Mouse (Mus musculus) left cerebral cortex, postnatal 10 days (tissue): ENCODE results near the gene Sept4. TPM values are rescaled to one million over a fixed set of nuclear protein-coding genes. Genes with fewer than 3 reads are reported as not detected.

ENCODE experiments used
- DNase-seq, 2 experiments: peaks; one replicate each; pipeline ENCODE4 v3.0.0; 2021 to 2022; ENCODE audit warnings: low spot score in 2 of 2, mixed read lengths in 1 of 2; ENCODE audit errors: extremely low spot score in 1 of 2
- intact Hi-C: fragments of 180-260 bp; cut with DNase I; formaldehyde crosslinking; loops from one replicate; pipeline ENCODE4 v1.15.1; 2025
- total RNA-seq, 2 experiments: library from RNA; stranded (reverse); gene quantifications; 2 replicates each; pipeline ENCODE4 v1.2.3; 2021

The Sept4 gene
- 10 to 100 TPM; 55.2 to 58.6 TPM for total RNA-seq

- DNase-seq: no peak
- intact Hi-C loops: no loop called here
Measured at GRCm38 (mm10) chr11:87568255-87568953, at the start of gene Sept4. Gene Sept4 (plus strand): TSS chr11:87568903.

DNA sequence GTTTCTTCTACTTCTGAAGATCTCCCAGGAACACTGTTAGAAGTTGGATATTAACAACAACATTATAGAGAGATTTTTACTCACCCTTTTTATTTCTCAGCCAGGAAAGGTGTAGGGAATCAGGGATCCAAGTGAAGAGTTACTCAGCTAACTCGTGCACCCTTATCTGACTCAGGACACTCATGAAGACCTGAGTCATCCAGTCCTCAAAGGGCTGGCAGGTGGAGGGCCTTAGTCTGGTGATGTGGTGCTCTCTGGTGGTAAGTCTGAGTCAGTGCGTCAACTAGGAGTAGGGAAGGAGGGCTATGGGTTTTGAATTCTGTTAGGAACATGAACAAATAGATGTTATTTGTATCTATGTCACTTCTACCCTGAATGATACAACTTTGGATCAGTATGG, 49.4 kb upstream of the Sept4 start:
- intact Hi-C loops: loop anchor here (10.0 kb wide), 1 partner anchor 304 kb away; no protein-coding TSS in a partner anchor
- peak; percentile 3 to 19 for DNase-seq

DNA sequence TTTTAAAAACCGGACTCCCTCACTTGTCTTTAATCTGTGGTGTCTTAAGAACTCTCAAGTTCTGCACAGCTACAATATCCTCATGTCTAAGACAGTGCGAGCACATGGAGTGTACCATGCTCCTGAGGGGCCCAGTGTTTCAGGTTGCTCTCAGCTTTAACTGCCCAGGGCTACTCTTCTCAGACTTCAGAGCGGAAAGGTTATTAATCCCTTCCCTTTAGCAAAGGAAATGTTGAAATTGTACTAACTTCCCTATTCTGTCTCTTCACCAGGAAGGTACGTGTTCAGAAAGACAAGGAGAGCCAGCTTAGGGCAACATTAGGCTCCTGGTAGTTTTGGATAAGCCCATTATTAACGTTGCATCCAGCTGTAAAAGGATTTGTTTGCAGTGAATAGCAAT, 45.2 kb upstream of the Sept4 start:
- no peak for DNase-seq
- intact Hi-C loops: no loop called here

GRCm38 (mm10) chr11:87523967-87524366, 44.7 kb upstream of the Sept4 start:
- no peak for DNase-seq
- intact Hi-C loops: no loop called here

GRCm38 (mm10) chr11:87524780-87525179, 43.9 kb upstream of the Sept4 start:
- intact Hi-C loops: no loop called here

DNA sequence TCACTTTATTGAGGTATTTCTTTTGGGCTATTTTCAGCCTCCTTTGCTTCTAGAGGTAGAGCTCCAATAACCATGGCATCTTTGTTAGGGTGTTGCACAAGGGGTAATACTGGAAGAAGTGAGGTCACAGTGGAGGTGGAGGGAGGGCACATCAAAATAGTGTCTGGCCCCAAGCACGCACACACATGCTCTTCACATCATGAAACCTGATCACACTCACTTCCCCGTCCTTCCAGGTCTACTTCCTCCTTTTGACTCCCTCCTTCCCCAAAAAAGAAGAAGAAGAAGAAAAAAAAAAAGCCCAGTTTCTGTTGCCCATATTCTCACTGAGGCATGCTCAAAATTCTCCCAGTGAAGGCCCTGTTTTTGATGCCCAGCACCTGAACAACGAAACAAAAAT, 41.3 kb upstream of the Sept4 start:
- no peak for DNase-seq
- intact Hi-C loops: no loop called here

More at GRCm38 (mm10) chr11:87524780-87525179, 43.9 kb upstream of the Sept4 start:
- DNase-seq: no peak

DNA sequence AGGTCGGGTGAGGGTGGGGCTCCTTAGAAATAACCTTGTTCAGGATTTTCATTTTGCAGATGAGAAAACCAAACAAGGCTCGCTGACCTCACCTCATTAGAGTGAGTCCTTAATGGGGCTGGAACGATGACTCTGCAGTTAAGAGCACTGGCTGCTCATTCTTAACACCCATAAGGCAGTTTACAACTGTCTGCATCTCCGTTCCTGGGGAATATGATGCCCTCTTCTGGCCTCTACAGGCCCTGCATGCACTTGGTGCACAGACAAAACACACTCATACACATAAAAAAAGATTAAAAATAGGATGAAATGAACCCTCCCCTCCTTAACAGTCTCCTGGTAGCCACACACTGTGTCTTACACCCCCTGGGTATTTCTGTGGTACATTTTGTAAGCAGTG, 40.7 kb upstream of the Sept4 start:
- intact Hi-C loops: no loop called here
- DNase-seq: no peak

- intact Hi-C loops: no loop called here
- DNase-seq: no peak
Measured at GRCm38 (mm10) chr11:87531695-87532094, 37.0 kb upstream of the Sept4 start.

DNA sequence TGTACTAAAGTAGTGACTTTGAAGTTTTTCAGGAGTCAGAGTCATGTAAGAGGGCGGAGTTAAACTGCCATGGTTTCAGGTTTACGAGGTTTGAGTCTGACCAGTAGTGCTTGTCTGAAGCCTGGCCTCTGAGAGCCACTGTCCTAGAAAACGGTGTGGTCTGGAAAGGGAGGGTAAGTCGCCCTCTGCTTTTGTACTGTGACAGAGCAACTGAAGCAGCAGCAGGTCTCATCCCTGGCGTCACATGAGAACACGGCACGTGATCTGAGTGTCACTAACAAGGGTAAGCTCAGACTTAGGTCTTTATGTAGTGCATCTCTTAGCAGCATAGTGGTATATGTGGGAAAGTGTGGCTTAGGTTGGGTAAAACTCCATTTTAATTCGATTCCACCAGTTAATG, 26.4 kb upstream of the Sept4 start:
- intact Hi-C loops: no loop called here
- DNase-seq: no peak

DNA sequence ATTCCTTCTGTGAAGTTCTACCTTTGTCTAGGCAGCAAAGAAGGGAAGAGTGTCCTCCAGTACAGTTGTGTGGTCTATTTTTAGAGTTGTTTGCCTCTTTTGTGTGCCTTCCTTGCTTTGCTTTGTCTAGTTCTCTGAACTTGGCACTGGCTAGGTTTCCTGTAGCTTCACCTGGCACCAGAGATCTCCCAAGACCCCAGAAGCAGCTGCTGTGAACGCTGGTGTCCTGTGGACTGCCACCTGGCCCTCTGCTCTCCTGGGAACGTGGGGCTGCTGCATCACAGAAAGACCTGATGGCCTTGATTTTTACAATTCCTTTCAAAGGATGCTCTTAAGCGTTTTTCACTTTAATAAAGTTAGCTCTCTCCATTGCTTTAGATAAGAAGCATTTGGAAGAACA, 25.8 kb upstream of the Sept4 start:
- DNase-seq: no peak

DNA sequence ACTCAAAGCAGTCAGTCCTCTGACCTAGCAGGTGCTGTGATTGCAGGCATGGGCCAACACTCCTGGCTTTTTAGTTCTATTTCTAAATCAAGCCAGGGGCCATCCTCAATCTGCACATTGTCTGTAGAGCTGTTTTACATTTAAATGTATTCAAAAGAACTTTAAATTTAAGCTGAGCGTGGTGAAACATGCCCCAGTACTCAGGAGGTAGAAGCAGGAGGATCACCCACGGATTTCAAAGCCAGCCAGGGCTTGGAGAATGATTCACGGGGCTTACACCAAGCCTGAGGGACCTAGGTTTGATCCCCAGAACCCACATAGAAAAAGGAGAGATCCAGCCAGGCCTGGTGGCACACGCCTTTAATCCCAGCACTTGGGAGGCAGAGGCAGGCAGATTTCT, 15.4 kb upstream of the Sept4 start:
- no peak for DNase-seq
- intact Hi-C loops: no loop called here

More for the DNA sequence above, 25.8 kb upstream of the Sept4 start:
- intact Hi-C loops: no loop called here

DNA sequence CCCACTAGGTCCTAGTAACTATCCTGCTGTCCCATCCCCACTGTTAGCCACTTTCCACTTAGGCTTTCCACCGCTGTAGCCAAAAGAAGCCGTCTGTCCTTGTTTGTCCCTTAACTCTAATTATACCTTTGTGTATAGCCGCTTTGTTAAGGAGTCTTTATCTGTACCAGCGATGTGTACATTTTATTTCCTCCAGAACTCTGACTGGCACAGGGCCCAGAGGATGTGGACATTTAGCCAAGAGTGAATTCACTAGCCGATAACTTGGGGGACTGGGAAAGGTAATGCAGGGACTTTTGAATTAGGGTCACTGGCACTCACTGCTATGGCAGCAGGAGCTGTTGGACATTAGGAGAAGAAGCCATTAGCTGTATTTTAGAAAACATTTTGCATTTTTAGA, 14.3 kb upstream of the Sept4 start:
- intact Hi-C loops: no loop called here
- peak in 1 of 2 experiments; percentile 63 for DNase-seq

DNA sequence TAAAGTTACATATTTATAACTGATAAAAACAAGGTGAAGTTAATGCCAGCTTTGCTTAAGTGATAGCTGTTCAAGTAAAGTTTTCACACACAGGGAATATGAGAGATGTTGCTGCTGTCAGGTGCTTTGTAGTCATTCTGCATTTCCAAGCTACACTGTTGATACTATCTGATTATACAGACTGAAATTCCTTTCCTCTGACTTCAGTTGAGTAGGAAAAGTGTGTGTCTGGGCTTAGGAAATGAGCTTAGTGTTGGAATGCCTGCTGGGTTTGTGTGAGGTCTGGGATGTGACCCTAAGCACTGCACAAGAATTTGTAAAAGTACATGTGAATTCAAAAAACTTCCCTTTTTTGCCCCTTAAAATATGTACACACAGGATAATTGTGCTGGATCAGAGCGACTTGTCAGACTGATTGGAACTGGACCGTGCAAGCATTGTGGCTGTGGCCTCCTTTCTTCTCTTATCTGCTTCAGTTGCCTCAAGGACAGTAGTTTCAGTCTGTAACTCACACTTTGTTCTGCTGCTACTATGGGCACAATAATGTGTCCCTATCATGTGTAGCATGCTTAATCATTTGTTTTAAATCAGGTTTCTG, 13.5 kb upstream of the Sept4 start:
- intact Hi-C loops: no loop called here
- no peak for DNase-seq

- DNase-seq: no peak
Measured at GRCm38 (mm10) chr11:87561208-87561607, 7.5 kb upstream of the Sept4 start.

DNA sequence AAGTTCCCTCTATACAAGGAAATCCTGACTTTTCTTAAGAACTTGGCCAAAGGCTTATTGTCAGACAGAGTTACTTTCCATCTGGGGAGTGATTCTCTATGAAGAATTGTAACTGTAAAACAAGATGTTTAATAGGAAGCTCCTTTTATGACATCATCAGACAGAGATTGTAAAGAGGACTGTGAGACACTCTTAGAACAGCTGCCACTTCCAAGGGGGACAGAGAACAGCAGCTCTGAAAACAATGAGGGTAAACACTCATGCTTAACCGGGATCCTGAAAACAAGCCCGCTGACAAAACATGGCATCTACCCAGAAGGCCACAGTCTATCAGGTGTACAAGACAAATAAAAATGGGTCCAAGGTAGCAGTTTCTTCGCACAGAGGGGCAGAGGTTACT, 2.2 kb upstream of the Sept4 start, which contains the start of gene Gm11492:
Gene Gm11492 (plus strand): TSS at position 153 of the 400 bp plus-strand sequence.
- intact Hi-C loops: no loop called here
- DNase-seq: no peak

More at GRCm38 (mm10) chr11:87561208-87561607, 7.5 kb upstream of the Sept4 start:
- intact Hi-C loops: no loop called here

DNA sequence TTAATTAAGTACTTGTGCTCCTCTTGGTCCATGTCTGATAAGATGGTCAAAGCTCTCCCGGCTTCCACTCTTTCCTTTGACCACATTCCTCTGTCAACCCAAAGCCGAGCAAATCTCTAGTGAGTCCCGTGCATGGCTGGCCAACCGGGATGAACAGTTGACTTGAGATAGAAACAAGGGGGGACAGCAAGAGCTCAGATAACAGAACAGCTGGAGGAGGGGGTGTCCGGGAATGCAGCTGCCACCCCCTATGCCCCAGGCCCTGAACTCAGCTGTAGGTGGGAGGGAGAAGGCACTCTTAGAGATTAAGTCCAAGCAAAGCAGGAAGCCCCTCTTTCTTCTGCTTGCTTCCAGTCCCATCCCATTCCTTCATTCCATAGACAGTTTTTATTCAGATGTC, 2.0 kb downstream of the Sept4 start:
- DNase-seq: no peak
- intact Hi-C loops: no loop called here

- intact Hi-C loops: no loop called here
- no peak for DNase-seq
Measured at GRCm38 (mm10) chr11:87571361-87571950, 2.8 kb downstream of the Sept4 start.

DNA sequence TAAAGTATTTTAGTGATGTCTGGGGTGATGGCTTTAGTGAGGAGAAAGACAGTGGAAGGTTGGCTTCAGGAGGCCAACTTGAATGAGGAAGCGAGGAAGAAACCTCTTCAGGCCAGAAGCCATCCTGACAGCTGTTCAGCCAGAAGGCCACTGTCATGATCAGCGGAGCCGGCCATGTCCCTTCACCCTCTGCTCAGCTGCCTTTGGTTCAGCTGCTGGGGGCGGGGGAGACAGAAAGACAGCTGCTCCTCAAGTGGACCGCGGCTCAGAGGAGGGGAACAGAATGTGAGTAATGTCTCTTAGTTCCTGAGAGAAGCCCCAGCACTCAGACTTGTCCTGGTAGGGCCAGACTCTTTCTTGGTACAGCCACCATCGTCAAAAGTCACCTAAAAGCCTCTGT, 5.0 kb downstream of the Sept4 start:
- intact Hi-C loops: no loop called here
- no peak for DNase-seq

DNA sequence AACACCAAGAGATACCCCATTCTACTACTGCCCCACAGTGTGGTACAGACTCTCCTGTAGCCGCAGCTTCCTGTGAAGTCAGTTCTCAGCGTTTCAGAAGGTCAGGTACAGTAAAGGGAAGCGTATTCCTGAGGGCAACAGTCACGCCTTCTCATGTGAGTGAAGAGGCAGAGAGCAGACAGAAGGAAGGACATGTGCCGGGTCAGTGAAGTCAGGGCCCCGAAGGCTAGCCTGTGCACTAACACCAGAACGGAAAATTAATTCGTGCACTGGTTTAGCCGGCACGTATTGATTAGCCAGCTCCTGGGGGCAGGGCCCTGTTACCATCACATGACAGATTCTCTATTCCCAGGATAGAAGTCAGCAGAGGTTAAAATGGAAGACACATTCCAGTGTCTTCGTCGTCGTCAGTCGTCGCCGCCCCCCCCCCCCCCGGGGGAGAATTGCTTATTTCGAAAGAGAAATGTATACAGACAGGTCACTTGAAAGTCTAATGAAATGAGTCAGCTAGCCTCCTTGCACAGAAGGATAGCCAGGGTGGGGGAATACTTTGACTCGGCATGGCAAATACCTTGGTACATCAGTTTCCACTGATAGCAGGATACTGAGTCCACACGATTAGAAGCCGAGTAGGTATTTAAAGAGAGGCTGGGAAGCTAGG, 5.9 kb downstream of the Sept4 start:
- peak in 1 of 2 experiments; percentile 11 for DNase-seq
- intact Hi-C loops: no loop called here
